Mouse (Mus musculus) stomach, embryonic 15.5 days (tissue): ENCODE data around the gene Calcb. TPM values are rescaled to one million over a fixed set of nuclear protein-coding genes. Genes with fewer than 3 reads are reported as not detected.
A peak's percentile ranks its signal among the peaks of the same experiment; 100 is the strongest.

Source experiments
- ATAC-seq: fragments of 200-750 bp; cut with Nextera tagmentation; 2 replicates; pipeline ENCODE4 v1.8.0; 2017; ENCODE audit warnings: low read depth, moderate number of reproducible peaks, moderate TSS enrichment; ENCODE audit not compliant: insufficient read depth, low FRiP score
- H3K27ac ChIP-seq: fragments of 300-500 bp; sonication (generic); 2 replicates; pipeline ENCODE4 v1.5.1; 2015; ENCODE audit warnings: mild to moderate bottlenecking, inconsistent platforms
- H3K27me3 ChIP-seq: fragments of 300-500 bp; sonication (generic); replicated peaks from 2 replicates; pipeline ENCODE4 v1.6.1; 2015; ENCODE audit warnings: inconsistent platforms
- H3K36me3 ChIP-seq: fragments of 300-500 bp; sonication (generic); 2 replicates; pipeline ENCODE4 v1.6.1; 2015; ENCODE audit warnings: inconsistent platforms
- H3K4me1 ChIP-seq: fragments of 300-500 bp; sonication (generic); 2 replicates; pipeline ENCODE4 v1.6.1; 2015; ENCODE audit warnings: inconsistent platforms
- H3K4me2 ChIP-seq: fragments of 300-500 bp; sonication (generic); 2 replicates; pipeline ENCODE4 v1.6.1; 2015; ENCODE audit warnings: mild to moderate bottlenecking, inconsistent platforms
- H3K4me3 ChIP-seq: fragments of 300-500 bp; sonication (generic); replicated peaks from 2 replicates; pipeline ENCODE4 v1.5.1; 2015; ENCODE audit warnings: inconsistent platforms
- H3K9ac ChIP-seq: fragments of 300-500 bp; sonication (generic); 2 replicates; pipeline ENCODE4 v1.6.1; 2015; ENCODE audit warnings: inconsistent platforms
- H3K9me3 ChIP-seq: fragments of 300-500 bp; sonication (generic); 2 replicates; pipeline ENCODE4 v1.6.1; 2016; ENCODE audit warnings: inconsistent platforms
- WGBS: fragments of 180-500 bp; shearing (Covaris S2); methylation state at CpG from one replicate; pipeline ENCODE4 v1.1.7; 2015; 5-methylcytosine and 5-hydroxymethylcytosine counted together
- polyA plus RNA-seq: library from polyadenylated mRNA; unstranded; fragments of >200 nt; fragmentation: Nextera tagmentation; extraction: Ambion mirVana; gene quantifications from 2 replicates; pipeline ENCODE4 v1.2.1, GENCODE M21; 2015

The Calcb gene
- polyA plus RNA-seq, 1 experiment from 2014 or later: 2.5 TPM

DNA sequence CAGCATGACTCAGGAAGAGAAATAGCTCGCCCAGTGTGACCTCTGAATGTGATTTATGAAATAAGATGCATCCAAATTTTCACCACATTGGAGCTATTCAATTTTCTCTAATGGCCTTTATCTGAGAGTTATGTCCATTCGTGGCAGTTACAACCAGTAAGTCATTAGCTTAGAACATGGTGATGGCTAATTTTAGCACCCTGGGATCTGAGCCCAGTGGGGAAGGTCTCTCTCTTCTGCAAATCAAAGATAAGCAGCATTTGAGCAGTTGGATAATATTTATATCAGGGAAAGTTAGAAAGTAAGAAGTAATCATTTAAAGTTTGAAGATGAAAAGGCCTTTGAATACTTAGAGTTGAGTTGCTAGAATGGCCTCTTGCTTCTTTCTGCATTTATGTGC lies 44.2 kb downstream of the Calcb start:
- Histone ChIP-seq H3K9ac (no peak overlapping the region), H3K9me3 (no peaks in the 10 kb centered on the region), H3K4me3 (no peak overlapping the region), H3K4me1 (no peaks in the 10 kb centered on the region), H3K4me2 (no peak overlapping the region), H3K27me3 (no peaks in the 10 kb centered on the region), H3K36me3 (no peaks in the 10 kb centered on the region), H3K27ac (no peak overlapping the region)
- 61% methylated on average over 2 of the region's 2 CpGs for WGBS
- no peak for ATAC-seq

DNA sequence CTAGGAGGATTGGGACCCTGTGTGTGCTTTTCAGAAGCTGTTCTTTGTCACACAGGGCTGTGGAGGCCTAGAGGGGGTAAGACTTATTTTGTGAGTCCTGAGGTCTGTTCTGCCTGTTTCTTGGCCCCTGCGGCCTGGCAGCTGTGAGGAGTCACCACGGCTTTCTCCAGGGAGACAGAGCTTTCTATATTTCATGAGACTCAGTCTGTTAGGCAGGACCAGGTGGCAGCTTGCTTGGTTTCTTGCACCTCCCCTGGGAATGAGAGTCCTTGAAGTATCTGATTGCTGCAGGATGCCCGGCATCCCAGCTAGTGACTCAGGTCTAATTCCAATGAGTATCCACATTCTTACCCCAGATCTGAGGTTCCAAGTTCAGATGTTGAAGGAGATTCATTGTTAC lies 46.8 kb downstream of the Calcb start:
- no peaks in the 10 kb centered on the region for H3K36me3 ChIP-seq
- H3K4me3 ChIP-seq: no peak overlapping the region
- no peaks in the 10 kb centered on the region for H3K9me3 ChIP-seq
- no peak overlapping the region for H3K4me2 ChIP-seq
- no peak overlapping the region for H3K9ac ChIP-seq
- WGBS: 77% methylated on average over 3 of the region's 3 CpGs
- no peak overlapping the region for H3K27ac ChIP-seq
- H3K4me1 ChIP-seq: no peaks in the 10 kb centered on the region
- no peak for ATAC-seq
- no peaks in the 10 kb centered on the region for H3K27me3 ChIP-seq

GRCm38 (mm10) chr7:114766523-114766922 lies 48.1 kb downstream of the Calcb start:
- no peak for ATAC-seq
- Histone ChIP-seq H3K36me3 (no peaks in the 10 kb centered on the region), H3K4me1 (no peaks in the 10 kb centered on the region), H3K4me2 (no peak overlapping the region), H3K4me3 (no peak overlapping the region), H3K27ac (no peak overlapping the region), H3K27me3 (no peaks in the 10 kb centered on the region), H3K9ac (no peak overlapping the region), H3K9me3 (no peaks in the 10 kb centered on the region)
- 46% methylated on average over 3 of the region's 3 CpGs for WGBS

DNA sequence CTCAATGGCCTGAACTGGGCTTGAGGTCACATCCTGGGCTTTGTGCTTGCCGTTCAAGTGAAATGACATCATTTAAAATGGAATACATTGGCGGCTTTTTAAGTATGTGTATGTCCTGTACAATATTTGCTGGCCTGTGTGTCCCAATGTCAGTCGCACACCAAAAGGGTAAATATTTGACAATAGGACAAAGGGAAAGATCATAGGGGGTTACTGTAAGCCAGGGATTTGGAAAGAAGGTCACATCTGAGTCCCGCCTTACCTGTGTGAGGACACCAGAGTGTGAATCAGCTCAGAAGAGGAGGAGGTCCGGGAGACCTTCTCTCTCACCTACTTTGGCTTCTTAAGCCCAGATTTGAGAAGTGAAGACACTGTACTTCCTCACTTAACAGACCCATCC lies 50.1 kb downstream of the Calcb start:
- H3K9ac ChIP-seq: no peak overlapping the region
- ATAC-seq: no peak
- H3K4me1 ChIP-seq: no peaks in the 10 kb centered on the region
- no peak overlapping the region for H3K4me2 ChIP-seq
- no peak overlapping the region for H3K27ac ChIP-seq
- H3K9me3 ChIP-seq: no peaks in the 10 kb centered on the region
- WGBS: 84% methylated on average over 5 of the region's 5 CpGs
- no peaks in the 10 kb centered on the region for H3K27me3 ChIP-seq
- no peak overlapping the region for H3K4me3 ChIP-seq
- no peaks in the 10 kb centered on the region for H3K36me3 ChIP-seq

DNA sequence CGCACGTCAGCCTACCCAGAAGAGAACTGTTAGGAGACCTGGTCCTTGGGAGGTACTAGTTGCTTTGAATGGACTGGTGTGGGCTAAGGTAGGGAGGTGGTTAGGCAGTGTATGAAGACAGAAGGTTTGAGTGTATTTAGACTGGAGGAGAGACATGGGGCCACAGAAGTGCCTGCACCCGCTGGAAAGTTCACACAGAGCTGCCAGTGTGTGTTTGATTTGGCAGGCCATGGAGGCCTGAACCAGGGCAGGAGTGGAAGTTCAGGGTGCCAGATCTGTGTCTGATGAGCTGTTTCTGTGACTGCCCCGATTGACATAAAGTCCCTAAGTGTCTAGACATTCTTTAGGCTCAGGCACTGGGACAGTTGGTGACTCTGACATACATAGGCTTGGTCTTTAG lies 50.6 kb downstream of the Calcb start:
- Histone ChIP-seq H3K4me3 (no peak overlapping the region), H3K27me3 (no peaks in the 10 kb centered on the region), H3K36me3 (no peaks in the 10 kb centered on the region), H3K9ac (no peak overlapping the region), H3K27ac (no peak overlapping the region), H3K9me3 (no peaks in the 10 kb centered on the region), H3K4me1 (no peaks in the 10 kb centered on the region), H3K4me2 (no peak overlapping the region)
- no peak for ATAC-seq
- 84% methylated on average over 4 of the region's 4 CpGs for WGBS

DNA sequence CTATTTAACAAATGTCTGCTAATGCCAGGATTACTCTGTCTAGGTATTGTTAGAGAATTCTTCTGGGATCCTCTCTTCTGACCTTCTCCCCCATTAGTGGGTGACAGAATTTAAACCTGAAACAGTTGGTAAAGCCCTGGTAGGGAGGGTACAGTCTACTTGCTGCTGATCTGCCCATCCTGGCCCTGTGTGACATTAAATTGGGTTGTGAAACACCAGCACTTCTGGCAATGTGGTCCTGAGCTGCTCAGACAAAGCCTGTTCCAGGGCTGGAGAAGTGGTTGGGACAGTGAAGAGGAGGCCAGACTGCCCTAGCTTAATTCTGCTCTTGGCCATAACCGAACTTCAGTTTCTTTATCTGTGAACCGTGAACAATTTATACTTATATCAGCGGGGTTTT lies 52.1 kb downstream of the Calcb start:
- Histone ChIP-seq H3K4me1 (no peaks in the 10 kb centered on the region), H3K4me2 (no peak overlapping the region), H3K27me3 (no peaks in the 10 kb centered on the region), H3K9ac (no peak overlapping the region), H3K9me3 (no peaks in the 10 kb centered on the region), H3K36me3 (no peaks in the 10 kb centered on the region), H3K27ac (no peak overlapping the region), H3K4me3 (no peak overlapping the region)
- no peak for ATAC-seq
- 91% methylated on average over 3 of the region's 3 CpGs for WGBS

DNA sequence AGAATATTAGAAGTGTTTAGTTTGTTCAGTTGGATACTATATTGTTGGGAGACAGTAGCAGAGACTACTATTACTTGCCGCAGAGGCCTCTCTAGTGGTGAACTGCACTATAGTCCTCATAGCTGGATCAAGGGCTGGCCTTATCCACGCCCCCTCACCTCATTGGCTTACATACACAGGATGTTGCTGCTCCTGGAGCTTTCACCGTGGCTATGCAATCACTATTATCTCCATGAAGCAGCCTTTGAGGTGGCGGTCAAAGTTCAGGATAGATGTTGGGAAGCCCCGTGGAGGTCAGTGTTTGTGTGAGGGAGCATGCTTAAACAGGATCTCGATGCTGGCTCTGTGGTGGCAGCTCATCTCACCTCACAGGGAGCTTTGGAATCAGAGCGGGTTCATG lies 53.4 kb downstream of the Calcb start:
- no peak overlapping the region for H3K4me3 ChIP-seq
- 61% methylated on average over 7 of the region's 7 CpGs for WGBS
- H3K36me3 ChIP-seq: no peaks in the 10 kb centered on the region
- no peak overlapping the region for H3K27ac ChIP-seq
- no peaks in the 10 kb centered on the region for H3K4me1 ChIP-seq
- no peak overlapping the region for H3K4me2 ChIP-seq
- H3K9me3 ChIP-seq: no peaks in the 10 kb centered on the region
- ATAC-seq: peak; percentile 50; the same call in 1 of the 2 replicates
- H3K27me3 ChIP-seq: no peaks in the 10 kb centered on the region
- no peak overlapping the region for H3K9ac ChIP-seq

Other genes starting within 250 kb of the Calcb start
- 2.4 TPM in 2 replicates for gene Cyp2r1, start 155.7 kb upstream of the Calcb start, polyA plus RNA-seq
- 2.7 and 3.2 TPM in 2 replicates for gene Calca, start 82.3 kb upstream of the Calcb start, polyA plus RNA-seq
- gene Insc, start 25.1 kb downstream of the Calcb start, polyA plus RNA-seq: 20.0 and 23.4 TPM in 2 replicates